In the genomic region with DNA sequence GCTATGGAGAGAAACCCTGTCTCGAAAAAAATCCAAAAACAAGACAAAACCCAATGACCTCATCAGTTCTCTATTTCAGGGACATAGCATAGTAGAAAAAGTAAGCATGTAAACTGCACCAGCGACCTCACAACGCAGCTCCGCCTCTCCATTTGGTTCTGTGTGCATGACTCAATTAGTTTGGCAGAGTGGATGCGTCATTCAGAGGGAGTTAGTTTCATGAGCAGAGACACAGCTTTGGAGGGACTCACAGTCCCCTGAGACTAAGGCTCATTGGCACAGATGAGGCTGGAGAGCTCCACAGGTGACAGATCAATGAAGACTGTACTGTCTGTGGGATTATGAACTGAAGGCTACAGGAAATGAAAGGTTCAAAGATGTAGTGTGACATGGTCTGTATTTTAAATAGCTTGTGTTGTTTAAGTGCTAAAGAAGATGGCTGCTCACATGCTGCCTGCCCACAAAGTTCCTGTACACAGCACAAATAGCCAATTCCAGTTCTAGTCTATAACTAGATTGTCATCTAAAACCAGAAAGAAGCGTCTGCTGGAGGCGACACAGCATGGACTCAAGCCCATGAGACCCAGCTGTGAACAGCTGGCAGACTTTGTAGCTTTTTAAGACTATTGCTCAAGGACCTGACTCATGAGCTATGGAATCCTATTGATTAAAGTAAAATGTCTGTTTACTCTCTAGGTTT, we compare ENCODE assay signal across 10 mouse cellular contexts. TPM values are rescaled to one million over a fixed set of nuclear protein-coding genes. Genes with fewer than 3 reads are reported as not detected.
A peak's percentile ranks its signal among the peaks of the same experiment; 100 is the strongest.
DNase-seq lines count a peak whose midpoint lies in the region; ATAC-seq lines count a peak whose summit lies in the region.
"Had no signal": no experiment of that assay in that cellular context is flagged by ENCODE, and none has a peak within 500 bp of the region (broad histone marks: within the 10 kb centered on the region; RNA-seq: fewer than 3 reads in every experiment).

No protein-coding gene starts in this region.

- 93% methylated on average over 7 of the region's 7 CpGs for WGBS in heart, embryonic 11.5 days (ENCODE audit: insufficient replicate concordance)

- H3K4me3 ChIP-seq in heart, embryonic 11.5 days (ENCODE audit: low read depth, low read length), result no peak overlapping the region

- intact Hi-C loops in heart, postnatal 10 days (cut with DNase I), result no loop called here

- H3K27me3 ChIP-seq in heart, embryonic 11.5 days (ENCODE audit: control insufficient read depth, insufficient read depth, low read length), result no peaks in the 10 kb centered on the region

- H3K9me3 ChIP-seq in heart, embryonic 11.5 days (replicated peaks; ENCODE audit: control insufficient read depth, low read length), result no peaks in the 10 kb centered on the region

- no peaks in the 10 kb centered on the region for H3K4me1 ChIP-seq in heart, embryonic 11.5 days (ENCODE audit: control insufficient read depth, insufficient read depth, low read length)

- no peak overlapping the region for H3K9ac ChIP-seq in heart, embryonic 11.5 days (ENCODE audit: low read depth, low read length)

- H3K4me2 ChIP-seq in heart, embryonic 11.5 days, result no peak overlapping the region

- peak; percentile 57 to 71 for DNase-seq in heart, adult 18-20 months
- DNase-seq in right cerebral cortex, adult 2 months (ENCODE audit: low spot score in 2 of 2), result peak; percentile 31 to 35
- no peak for DNase-seq in right cerebral cortex, postnatal 14 days
- peak; percentile 49 to 51 for DNase-seq in heart, postnatal 10 days
- DNase-seq in skeletal muscle tissue, adult 2 months (ENCODE audit: low read depth, low spot score), result peak; percentile 45
- no peak for DNase-seq in spleen, adult 18-20 months
- DNase-seq: thymus, postnatal 36 days had no signal

- no peak for ATAC-seq in heart, embryonic 11.5 days (replicated peaks; ENCODE audit: insufficient number of reproducible peaks, low FRiP score, low TSS enrichment)
- ATAC-seq in activated CD4-positive, CD25-positive, alpha-beta regulatory T cell, adult 4 months, result no peak

- H3K36me3 ChIP-seq in heart, embryonic 11.5 days (ENCODE audit: control insufficient read depth, insufficient read depth, low read length), result peaks cover 44% of the 10 kb centered on the region

- no peak overlapping the region for H3K27ac ChIP-seq in heart, embryonic 11.5 days (ENCODE audit: low read depth, low read length)
- H3K27ac ChIP-seq: kidney, postnatal 0 days had no signal

RNA-seq across cellular contexts. Expression of gene Ndufc2, which starts 13.5 kb away (rescaled TPM):
- 100 to 1,000 TPM; 548 to 551 TPM for total RNA-seq in heart, adult 18-20 months (2021)
- 502 and 505 TPM in 2 replicates for polyA plus RNA-seq in heart, embryonic 11.5 days (2014; fragmentation: Nextera tagmentation; extraction: Ambion mirVana)
- 100 to 1,000 TPM; 525 to 575 TPM for total RNA-seq in heart, postnatal 10 days (2021)
- polyA plus RNA-seq in activated CD4-positive, CD25-positive, alpha-beta regulatory T cell, adult 4 months (2017; shearing (Covaris generic)), result 100 to 1,000 TPM; 212 to 215 TPM

RNA-seq across cellular contexts. Expression of gene Alg8, which starts 14.8 kb away (rescaled TPM):
- 1 to 10 TPM; 4.4 to 4.8 TPM for total RNA-seq in heart, adult 18-20 months (2021)
- polyA plus RNA-seq in heart, embryonic 11.5 days (2014; fragmentation: Nextera tagmentation; extraction: Ambion mirVana), result 35.1 and 39.2 TPM in 2 replicates
- total RNA-seq in heart, postnatal 10 days (2021), result 1 to 10 TPM; 7.7 to 7.8 TPM
- 10 to 100 TPM; 16.4 to 22.7 TPM for polyA plus RNA-seq in activated CD4-positive, CD25-positive, alpha-beta regulatory T cell, adult 4 months (2017; shearing (Covaris generic))

RNA-seq across cellular contexts. Expression of gene Thrsp, which starts 31.3 kb away (rescaled TPM):
- total RNA-seq in heart, adult 18-20 months (2021), result 100 to 1,000 TPM in 1 of 2 experiments, 10 to 100 TPM in 1; 73.2 to 181 TPM
- polyA plus RNA-seq in heart, embryonic 11.5 days (2014; fragmentation: Nextera tagmentation; extraction: Ambion mirVana), result 0.11 and 0.96 TPM in 2 replicates
- 10 to 100 TPM; 20.5 to 28.4 TPM for total RNA-seq in heart, postnatal 10 days (2021)
- polyA plus RNA-seq in activated CD4-positive, CD25-positive, alpha-beta regulatory T cell, adult 4 months (2017; shearing (Covaris generic)), result not detected

RNA-seq across cellular contexts. Expression of gene Kctd21, which starts 54.1 kb away (rescaled TPM):
- 1 to 10 TPM; 4.1 to 4.9 TPM for total RNA-seq in heart, adult 18-20 months (2021)
- 3.6 and 3.8 TPM in 2 replicates for polyA plus RNA-seq in heart, embryonic 11.5 days (2014; fragmentation: Nextera tagmentation; extraction: Ambion mirVana)
- 1 to 10 TPM; 1.4 to 2.7 TPM for total RNA-seq in heart, postnatal 10 days (2021)
- under 1 TPM; 0.25 to 0.66 TPM for polyA plus RNA-seq in activated CD4-positive, CD25-positive, alpha-beta regulatory T cell, adult 4 months (2017; shearing (Covaris generic))

RNA-seq across cellular contexts. Expression of gene Usp35, which starts 54.4 kb away (rescaled TPM):
- total RNA-seq in heart, adult 18-20 months (2021), result under 1 TPM; 0.41 to 0.60 TPM
- 1.3 and 1.7 TPM in 2 replicates for polyA plus RNA-seq in heart, embryonic 11.5 days (2014; fragmentation: Nextera tagmentation; extraction: Ambion mirVana)
- 1 to 10 TPM; 1.5 to 1.7 TPM for total RNA-seq in heart, postnatal 10 days (2021)
- 1 to 10 TPM; 1.0 to 1.5 TPM for polyA plus RNA-seq in activated CD4-positive, CD25-positive, alpha-beta regulatory T cell, adult 4 months (2017; shearing (Covaris generic))

Comparison
In these comparisons a context has a peak if more than half of its experiments do, and no peak if none do; other contexts are left out.
1. DNase-seq: peak in heart, adult 18-20 months (2 of 2), right cerebral cortex, adult 2 months (2 of 2), heart, postnatal 10 days (2 of 2) and skeletal muscle tissue, adult 2 months (single experiment); none in right cerebral cortex, postnatal 14 days (single experiment) and spleen, adult 18-20 months (0 of 2).